In the genomic region with DNA sequence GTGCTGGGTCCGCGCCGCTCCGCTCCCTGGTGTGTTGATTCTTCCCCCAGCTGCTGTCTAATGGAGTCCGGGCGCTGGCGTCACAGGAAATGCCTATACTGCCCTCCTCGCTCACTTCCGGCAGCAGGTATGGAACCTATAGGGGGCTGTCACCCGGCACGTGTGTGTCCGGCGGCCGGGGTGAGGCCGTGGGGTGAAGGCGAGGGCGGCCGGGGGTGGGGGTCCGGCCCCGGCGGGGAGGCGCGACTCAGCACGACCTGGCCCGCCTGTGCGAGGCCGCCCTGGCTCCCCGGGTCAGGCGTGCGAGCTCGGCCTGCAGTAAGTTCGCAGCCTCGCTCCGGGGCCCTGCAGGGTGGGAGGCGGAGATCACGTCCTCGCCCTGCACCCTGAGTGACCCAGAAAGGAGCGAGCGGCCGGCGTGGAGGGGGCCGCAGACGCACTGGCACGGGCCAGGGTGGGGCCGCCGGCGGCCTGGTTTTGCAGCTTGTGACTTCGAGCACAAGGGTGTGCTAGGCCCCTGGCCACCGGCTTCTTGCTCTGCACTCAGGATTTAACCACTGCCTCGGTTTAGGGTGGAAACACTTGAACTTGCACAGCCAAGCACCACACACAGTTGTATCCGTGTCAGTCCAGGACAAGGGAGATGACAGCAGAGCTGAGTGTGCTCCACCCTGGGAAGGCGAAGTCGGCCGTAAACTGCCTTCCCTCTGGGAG, we compare ENCODE assay signal across 8 mouse cellular contexts. TPM values are rescaled to one million over a fixed set of nuclear protein-coding genes. Genes with fewer than 3 reads are reported as not detected.
A peak's percentile ranks its signal among the peaks of the same experiment; 100 is the strongest.
DNase-seq lines count a peak whose midpoint lies in the region; ATAC-seq and TF ChIP-seq lines count a peak whose summit lies in the region.

Wdr26 (minus strand) TSS at position 82 of the 714 bp plus-strand sequence.

- no peaks in the 10 kb centered on the region for H3K4me1 ChIP-seq in cerebellum, adult 2 months (ENCODE audit: control insufficient read depth, insufficient read depth, low read length)
- peaks cover 41% of the 10 kb centered on the region for H3K4me1 ChIP-seq in hindbrain, embryonic 10.5 days (replicated peaks)
- no peaks in the 10 kb centered on the region; the same call in 1 of the 2 replicates for H3K4me1 ChIP-seq in lung, postnatal 0 days (ENCODE audit: insufficient read depth, low read depth, low read length)

- no peaks in the 10 kb centered on the region for H3K9me3 ChIP-seq in hindbrain, embryonic 10.5 days
- no peaks in the 10 kb centered on the region for H3K9me3 ChIP-seq in lung, postnatal 0 days (ENCODE audit: low read length)

- DNase-seq in MEL-GATA-1-ER (ENCODE audit: extremely low read depth, low read depth): peak; percentile 70
- peak; percentile 86 to 87 for DNase-seq in cerebellum, adult 2 months
- DNase-seq in hindbrain, embryonic 10.5 days (ENCODE audit: low spot score): peak; percentile 90
- peak; percentile 89 for DNase-seq in layer of hippocampus, adult 9-11 months
- peak; percentile 95 for DNase-seq in lung, postnatal 0 days (ENCODE audit: low spot score)
- peak; percentile 57 for DNase-seq in ovary, postnatal 14 days (ENCODE audit: low spot score)
- DNase-seq in thymus, postnatal 14 days: peak; percentile 87

- under 1% methylated on average over 50 of the region's 54 CpGs for WGBS in cerebellum, adult 2 months
- 1% methylated on average over 54 of the region's 54 CpGs for WGBS in hindbrain, embryonic 10.5 days
- under 1% methylated on average over 53 of the region's 54 CpGs for WGBS in lung, postnatal 0 days

- H3K27ac ChIP-seq in cerebellum, adult 2 months (ENCODE audit: insufficient read depth, low read length): peak within 1 kb of the TSS; percentile 83
- H3K27ac ChIP-seq in hindbrain, embryonic 10.5 days: peak within 1 kb of the TSS; percentile 99
- peak within 1 kb of the TSS; percentile 98 for H3K27ac ChIP-seq in lung, postnatal 0 days (ENCODE audit: low read length)

- TF ChIP-seq POLR2A in cerebellum, adult 2 months (IDR thresholded peaks at IDR 0.05; ENCODE audit: borderline replicate concordance, insufficient read depth, low read length): peak; percentile 50; the same call in 1 of the 2 replicates

- no peak for TF ChIP-seq CTCF in cerebellum, adult 2 months (IDR thresholded peaks at IDR 0.05; ENCODE audit: borderline replicate concordance, insufficient read depth, low read depth, low read length)
- peak; percentile 44 for TF ChIP-seq CTCF in lung, postnatal 0 days (IDR thresholded peaks at IDR 0.05)

- peak; percentile 92 for ATAC-seq in frontal cortex, adult (ENCODE audit: low TSS enrichment)
- peak; percentile 89 for ATAC-seq in lung, postnatal 0 days

- TF ChIP-seq EP300 in lung, postnatal 0 days (IDR thresholded peaks at IDR 0.05): no peak

- peak within 1 kb of the TSS; percentile 98 for H3K9ac ChIP-seq in lung, postnatal 0 days (replicated peaks; ENCODE audit: low read depth)

- peaks cover 21% of the 10 kb centered on the region for H3K36me3 ChIP-seq in hindbrain, embryonic 10.5 days
- H3K36me3 ChIP-seq in lung, postnatal 0 days (ENCODE audit: insufficient read depth, low read length): no peaks in the 10 kb centered on the region

- peak within 1 kb of the TSS; percentile 88 for H3K4me3 ChIP-seq in cerebellum, adult 2 months (replicated peaks; ENCODE audit: insufficient read depth, low read depth, low read length)
- H3K4me3 ChIP-seq in hindbrain, embryonic 10.5 days: peak within 1 kb of the TSS; percentile 87
- H3K4me3 ChIP-seq in lung, postnatal 0 days (ENCODE audit: low read depth, low read length): peak within 1 kb of the TSS; percentile 99

- no peaks in the 10 kb centered on the region for H3K27me3 ChIP-seq in cerebellum, adult 2 months (ENCODE audit: control insufficient read depth, insufficient read depth, low read length)
- no peaks in the 10 kb centered on the region for H3K27me3 ChIP-seq in hindbrain, embryonic 10.5 days (ENCODE audit: insufficient read depth, poor library complexity, severe bottlenecking)
- no peaks in the 10 kb centered on the region for H3K27me3 ChIP-seq in lung, postnatal 0 days (replicated peaks; ENCODE audit: insufficient read depth, low read length)

- H3K4me2 ChIP-seq in lung, postnatal 0 days (replicated peaks; ENCODE audit: low read depth, low read length): peak within 1 kb of the TSS; percentile 78

RNA-seq across cellular contexts. Expression of gene Wdr26, which starts in this region (rescaled TPM):
- polyA plus RNA-seq in cerebellum, adult 2 months (2012; rRNA removed): 47.0 and 47.8 TPM in 2 replicates
- polyA plus RNA-seq in hindbrain, embryonic 10.5 days (2016; fragmentation: Nextera tagmentation; extraction: Ambion mirVana): 25.6 and 30.3 TPM in 2 replicates
- polyA plus RNA-seq in lung, postnatal 0 days (2015; fragmentation: Nextera tagmentation; extraction: Ambion mirVana): 49.1 and 50.9 TPM in 2 replicates

Comparison
In these comparisons a context has a peak if more than half of its experiments do, and no peak if none do; other contexts are left out.
1. Peak in every context shown above with its lines: DNase-seq, ATAC-seq, H3K4me3 ChIP-seq and H3K27ac ChIP-seq.